Mouse (Mus musculus): ENCODE data around the gene Coro1c. TPM values are rescaled to one million over a fixed set of nuclear protein-coding genes. Genes with fewer than 3 reads are reported as not detected.

The Coro1c gene
- total and polyA plus RNA-seq, 3 experiments = 77.3 to 158 (median 103) TPM

DNA sequence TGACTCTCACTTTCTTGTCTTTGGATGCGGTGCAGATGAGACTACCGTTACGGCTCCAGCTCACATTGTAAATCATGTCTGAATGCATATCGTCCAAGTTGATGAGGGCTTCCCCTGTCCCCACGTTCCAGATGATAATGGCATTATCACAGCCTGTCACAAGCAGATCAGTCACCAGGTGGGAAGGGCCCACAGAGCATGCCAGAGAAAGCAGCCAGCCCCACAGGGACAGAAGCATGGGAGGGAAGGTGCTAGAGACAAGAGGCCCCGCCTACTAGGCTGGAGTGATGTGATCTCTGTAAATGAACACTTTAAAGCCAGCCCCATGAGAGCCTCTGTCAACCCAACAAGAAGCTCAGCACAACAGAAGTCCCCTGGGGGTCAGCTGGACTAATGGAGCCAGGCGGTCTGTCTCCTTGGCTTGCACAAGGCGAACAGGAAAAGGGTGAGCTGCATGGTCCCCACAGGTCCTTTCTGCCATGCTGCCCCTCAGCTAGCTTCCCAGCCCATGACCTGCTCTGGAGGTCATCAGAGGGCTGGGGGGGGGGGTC lies 57.8 kb downstream of the Coro1c start:
- H3K4me1 ChIP-seq (ENCODE audit: control insufficient read depth in 1 of 2, insufficient read depth in 2 of 2, low read length in 2 of 2) = 0 out of 4 replicates have a peak, but pooled peaks cover 0 to 2% of the 10 kb centered on the region in 2 experiments
- H3K27me3 ChIP-seq (ENCODE audit: control insufficient read depth in 1 of 2, insufficient read depth in 2 of 2, low read length in 2 of 2) = no peaks in the 10 kb centered on the region
- no peak overlapping the region for H3K4me3 ChIP-seq (ENCODE audit: control insufficient read depth in 1 of 2, insufficient read depth in 1 of 2, low read depth in 2 of 2, low read length in 2 of 2)
- H3K9me3 ChIP-seq (replicated peaks; ENCODE audit: insufficient read depth, low read length) = no peaks in the 10 kb centered on the region
- H3K27ac ChIP-seq (ENCODE audit: control insufficient read depth, low read depth, low read length) = no peak overlapping the region
- H3K36me3 ChIP-seq (ENCODE audit: control insufficient read depth in 1 of 2, insufficient read depth in 2 of 2, low read length in 2 of 2) = peaks cover 0 to 5% of the 10 kb centered on the region in 2 experiments; a peak in 2 of 4 replicates
- H3K9ac ChIP-seq (ENCODE audit: control insufficient read depth, low read depth, low read length, poor library complexity, severe bottlenecking) = no peak overlapping the region
- TF ChIP-seq CHD2 (IDR thresholded peaks at IDR 0.05; ENCODE audit: low read length) = no peak
- TF ChIP-seq TAL1 (IDR thresholded peaks at IDR 0.05; ENCODE audit: low read length) = no peak
- no peak for TF ChIP-seq ZKSCAN1 (IDR thresholded peaks at IDR 0.05; ENCODE audit: low read depth, low read length)
- TF ChIP-seq RAD21 (IDR thresholded peaks at IDR 0.05; ENCODE audit: low read depth, low read length) = no peak
- TF ChIP-seq CHD1 (IDR thresholded peaks at IDR 0.05; ENCODE audit: low read depth, low read length) = no peak
- TF ChIP-seq TBP (IDR thresholded peaks at IDR 0.05; ENCODE audit: low read depth, low read length) = no peak
- TF ChIP-seq POLR2A (IDR thresholded peaks at IDR 0.05; ENCODE audit: control insufficient read depth in 1 of 2, insufficient read depth in 1 of 2, low read depth in 1 of 2, low read length in 2 of 2, poor library complexity in 1 of 2) = no peak
- no peak for TF ChIP-seq MEF2A (IDR thresholded peaks at IDR 0.05; ENCODE audit: extremely low read depth, insufficient replicate concordance, low read depth, low read length, poor library complexity, severe bottlenecking)
- no peak for TF ChIP-seq NRF1 (IDR thresholded peaks at IDR 0.05; ENCODE audit: insufficient read depth, low read depth, low read length, poor library complexity, severe bottlenecking)
- no peak for TF ChIP-seq GATA1 (IDR thresholded peaks at IDR 0.05; ENCODE audit: low read depth, low read length)
- TF ChIP-seq ZC3H11A (IDR thresholded peaks at IDR 0.05; ENCODE audit: low read depth, low read length) = no peak
- no peak for TF ChIP-seq ELF1 (IDR thresholded peaks at IDR 0.05; ENCODE audit: low read depth, low read length)
- no peak for TF ChIP-seq ETS1 (IDR thresholded peaks at IDR 0.05; ENCODE audit: low read depth, low read length)
- no peak for TF ChIP-seq MAX (IDR thresholded peaks at IDR 0.05; ENCODE audit: low read length)
- TF ChIP-seq BHLHE40 (IDR thresholded peaks at IDR 0.05; ENCODE audit: borderline replicate concordance, low read depth, low read length) = no peak
- no peak for DNase-seq (ENCODE audit: low read depth, low spot score)
- no peaks in the 10 kb centered on the region for H3K79me2 ChIP-seq (ENCODE audit: control insufficient read depth, insufficient read depth, low read length, poor library complexity)

DNA sequence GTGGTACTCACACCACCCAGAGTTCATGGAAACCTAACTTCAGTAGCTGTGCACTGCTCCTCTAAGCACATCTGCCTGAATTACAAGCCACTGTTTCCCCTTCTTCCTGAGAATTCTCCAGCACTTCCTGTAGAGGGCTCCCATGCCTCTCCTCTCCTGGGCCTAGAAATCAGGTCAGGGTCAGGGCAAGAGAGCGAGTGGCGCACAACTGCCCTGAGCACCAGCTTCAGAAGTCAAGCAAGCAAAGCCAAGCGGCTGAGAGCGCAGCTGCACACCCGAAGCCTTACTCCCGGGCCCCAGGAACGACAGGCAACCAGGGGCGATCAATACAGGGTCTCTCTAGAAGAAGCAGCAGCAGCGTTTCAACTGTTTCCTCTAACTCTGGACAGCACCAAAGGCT lies 60.9 kb downstream of the Coro1c start:
- Histone ChIP-seq H3K9me3 (replicated peaks; ENCODE audit: insufficient read depth, low read length) (no peaks in the 10 kb centered on the region), H3K4me3 (ENCODE audit: control insufficient read depth in 1 of 2, insufficient read depth in 1 of 2, low read depth in 2 of 2, low read length in 2 of 2) (no peak overlapping the region), H3K27me3 (ENCODE audit: control insufficient read depth in 1 of 2, insufficient read depth in 2 of 2, low read length in 2 of 2) (no peaks in the 10 kb centered on the region), H3K79me2 (ENCODE audit: control insufficient read depth, insufficient read depth, low read length, poor library complexity) (no peaks in the 10 kb centered on the region), H3K27ac (ENCODE audit: control insufficient read depth, low read depth, low read length) (no peak overlapping the region), H3K9ac (ENCODE audit: control insufficient read depth, low read depth, low read length, poor library complexity, severe bottlenecking) (no peak overlapping the region), H3K4me1 (ENCODE audit: control insufficient read depth in 1 of 2, insufficient read depth in 2 of 2, low read length in 2 of 2) (0 out of 4 replicates have a peak, but pooled peaks cover 0 to 2% of the 10 kb centered on the region in 2 experiments), H3K36me3 (ENCODE audit: control insufficient read depth in 1 of 2, insufficient read depth in 2 of 2, low read length in 2 of 2) (peaks cover 0 to 5% of the 10 kb centered on the region in 2 experiments; a peak in 2 of 4 replicates)
- TF ChIP-seq MAX (IDR thresholded peaks at IDR 0.05; ENCODE audit: low read length) (no peak), POLR2AphosphoS2 (IDR thresholded peaks at IDR 0.05; ENCODE audit: low read length) (no peak), GABPA (IDR thresholded peaks at IDR 0.05; ENCODE audit: low read depth, low read length) (no peak), TBP (IDR thresholded peaks at IDR 0.05; ENCODE audit: low read depth, low read length) (no peak), TAL1 (IDR thresholded peaks at IDR 0.05; ENCODE audit: low read length) (no peak), EP300 (IDR thresholded peaks at IDR 0.05; ENCODE audit: low read depth in 1 of 2, low read length in 2 of 2) (no peak), CHD2 (IDR thresholded peaks at IDR 0.05; ENCODE audit: low read length) (no peak)
- DNase-seq (ENCODE audit: low read depth, low spot score) = no peak

All from MEL (cell line).